Mouse (Mus musculus) urinary bladder, postnatal 4 days (tissue): ENCODE measurements around the gene Stx11.

ENCODE experiments used
- DNase-seq, 2 experiments: peaks; one replicate each; pipeline ENCODE4 v3.0.0; 2021 to 2022; ENCODE audit warnings: low spot score in 2 of 2

Gene Stx11

DNA sequence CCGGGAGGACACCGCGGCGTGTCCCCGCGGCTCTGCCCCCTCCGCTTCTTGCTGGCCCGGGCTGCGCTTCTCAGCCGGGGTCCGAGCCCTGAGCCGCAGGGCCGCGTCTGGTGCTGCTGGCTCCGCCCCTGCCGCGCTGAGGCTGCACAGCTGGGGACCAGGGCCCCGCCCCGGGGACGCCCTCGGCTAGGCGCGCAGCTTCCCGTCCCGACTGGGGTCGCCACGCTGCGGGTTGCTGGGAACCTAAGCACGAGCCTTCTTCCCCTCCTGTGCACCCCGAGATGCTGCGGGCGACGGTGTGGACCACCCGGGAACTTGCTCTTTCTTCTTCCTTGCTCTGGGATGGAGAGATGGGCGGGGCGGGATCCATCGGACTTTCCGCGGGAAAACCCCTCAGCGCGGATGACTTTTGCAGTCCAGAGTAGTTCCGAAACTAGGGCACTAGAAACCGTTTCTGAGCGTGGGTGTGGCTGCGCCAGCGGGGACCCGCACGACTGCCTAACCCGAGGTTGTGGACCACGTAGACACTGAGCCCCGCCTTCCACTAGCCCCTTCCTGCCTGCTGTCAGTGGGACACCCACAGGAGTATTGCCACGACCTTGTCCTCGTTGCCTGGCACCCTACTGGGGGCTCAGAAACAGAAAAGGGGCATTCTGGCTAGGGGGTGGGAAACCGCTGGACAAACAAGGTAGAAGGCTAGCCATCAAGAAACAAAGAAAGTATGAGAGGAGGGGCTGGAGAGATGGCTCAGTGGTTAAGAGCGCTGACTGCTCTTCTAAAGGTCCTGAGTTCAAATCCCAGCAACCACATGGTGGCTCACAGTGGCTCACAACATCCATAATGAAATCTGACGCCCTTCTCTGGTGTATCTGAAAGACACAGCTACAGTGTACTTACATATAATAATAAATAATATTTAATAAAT lies at the start of gene Stx11:
Stx11 (minus strand) TSS at position 148 of the 925 bp plus-strand sequence.
- DNase-seq, result peak; percentile 45 to 64

DNA sequence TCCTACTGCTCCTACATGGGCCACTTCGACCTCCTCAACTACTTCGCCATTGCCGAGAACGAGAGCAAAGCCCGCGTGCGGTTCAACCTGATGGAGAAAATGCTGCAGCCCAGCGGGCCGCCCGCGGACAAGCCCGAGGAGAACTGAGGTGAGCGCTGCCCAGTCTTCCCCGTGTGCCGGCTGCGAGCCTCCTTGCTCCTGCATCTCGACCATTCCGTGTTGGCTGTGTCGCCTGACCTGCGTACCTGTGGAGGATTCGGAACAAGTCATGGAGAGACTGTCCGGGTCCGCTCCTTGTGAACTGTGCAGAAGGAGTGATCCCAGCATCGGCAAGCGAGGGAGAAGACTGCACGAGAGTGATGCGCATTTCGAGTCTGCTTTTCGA lies 44.6 kb upstream of the Stx11 start:
- DNase-seq, result no peak

DNA sequence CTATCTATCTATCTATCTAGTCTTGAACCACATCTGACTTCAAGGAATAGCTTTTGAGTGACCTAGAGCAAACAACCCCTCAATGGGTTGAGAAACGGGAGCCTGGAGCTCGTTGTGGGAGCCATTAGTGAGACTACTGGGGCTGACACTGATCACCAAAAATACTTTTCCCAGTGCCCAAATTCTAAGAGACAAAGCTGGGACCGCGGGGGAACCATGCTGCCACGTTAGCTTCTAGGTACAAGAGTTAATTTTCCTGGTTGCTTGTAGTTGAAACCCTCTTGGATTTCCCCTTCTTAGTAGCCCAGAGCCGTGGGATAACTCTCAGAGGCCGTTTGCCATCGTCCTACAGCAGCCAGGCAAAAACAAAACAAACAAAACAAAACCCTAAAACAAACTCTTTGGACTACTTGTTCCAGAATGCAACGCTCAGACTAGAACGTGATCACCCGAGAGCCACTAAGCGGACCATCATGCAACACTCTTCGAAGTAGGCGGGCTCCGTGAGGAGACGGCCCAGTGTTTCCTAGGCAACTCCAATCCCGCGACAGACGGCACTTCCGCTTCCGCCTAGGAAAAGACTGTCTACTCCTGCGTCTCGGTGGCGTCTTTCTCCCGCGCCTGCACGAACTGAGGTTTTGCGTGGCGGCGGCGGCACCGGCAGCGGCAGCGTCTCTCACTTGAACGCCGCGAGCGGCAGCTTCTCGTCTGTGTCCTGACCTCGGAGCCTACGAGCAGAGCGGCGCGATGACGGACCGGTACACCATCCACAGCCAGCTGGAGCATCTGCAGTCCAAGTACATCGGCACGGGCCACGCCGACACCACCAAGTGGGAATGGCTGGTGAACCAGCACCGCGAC lies 44.0 kb upstream of the Stx11 start:
- DNase-seq, result peak; percentile 91 to 93

DNA sequence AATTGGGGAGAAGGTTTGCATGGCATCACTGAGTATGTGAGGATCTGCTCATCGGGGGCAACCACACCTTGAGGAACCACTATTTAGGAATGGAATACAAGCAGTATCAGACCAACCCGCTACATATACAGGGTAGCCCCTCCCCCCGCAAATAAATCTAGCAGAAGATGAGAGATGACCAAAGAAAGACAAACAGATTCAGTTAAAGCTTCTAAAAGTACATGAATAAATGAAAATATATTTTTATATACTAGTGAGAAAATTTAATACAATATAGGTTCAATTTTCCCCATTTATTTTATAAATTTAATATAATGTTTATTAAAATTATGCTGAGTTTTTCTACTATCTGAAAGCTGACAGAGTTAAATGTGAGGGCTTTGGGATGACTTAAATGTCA lies 40.9 kb upstream of the Stx11 start, which contains the start of gene Sf3b5:
Sf3b5 (plus strand) TSS at position 301 of the 400 bp plus-strand sequence.
- DNase-seq, result no peak

DNA sequence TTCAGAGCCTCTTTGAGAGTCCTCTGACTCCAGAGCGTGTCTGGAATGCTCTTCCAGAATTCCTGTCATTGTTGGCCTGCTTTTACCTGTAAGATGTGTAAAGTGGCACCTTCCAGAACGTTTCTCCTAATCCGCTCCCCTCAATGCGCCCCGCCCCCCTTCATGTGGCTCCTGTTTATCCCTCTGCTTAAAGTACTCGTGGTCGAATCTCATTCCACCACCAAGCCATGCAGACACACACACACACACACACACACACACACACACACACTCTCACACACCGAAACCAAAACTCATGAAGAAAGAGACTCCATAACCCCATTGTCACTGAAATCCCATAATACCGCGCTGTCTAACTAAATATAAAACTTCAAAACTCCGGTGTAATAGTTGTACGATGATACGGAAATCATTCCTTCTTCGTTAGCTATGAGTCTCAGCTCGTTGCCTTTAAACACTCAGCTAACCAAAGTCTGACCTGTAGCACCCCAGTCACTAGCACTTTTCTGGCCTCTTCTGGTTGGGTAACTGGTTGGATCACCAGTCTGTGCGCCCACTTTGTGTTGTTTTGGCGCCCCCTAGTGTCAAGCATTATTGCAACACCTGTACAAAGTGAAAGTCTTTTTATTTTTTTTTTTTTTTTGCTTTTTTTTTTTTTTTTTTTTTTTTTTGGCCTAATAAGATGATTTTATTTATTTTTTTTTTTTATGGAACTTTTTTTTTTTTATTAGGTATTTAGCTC lies 32.8 kb upstream of the Stx11 start:
- peak; percentile 64 to 88 for DNase-seq

DNA sequence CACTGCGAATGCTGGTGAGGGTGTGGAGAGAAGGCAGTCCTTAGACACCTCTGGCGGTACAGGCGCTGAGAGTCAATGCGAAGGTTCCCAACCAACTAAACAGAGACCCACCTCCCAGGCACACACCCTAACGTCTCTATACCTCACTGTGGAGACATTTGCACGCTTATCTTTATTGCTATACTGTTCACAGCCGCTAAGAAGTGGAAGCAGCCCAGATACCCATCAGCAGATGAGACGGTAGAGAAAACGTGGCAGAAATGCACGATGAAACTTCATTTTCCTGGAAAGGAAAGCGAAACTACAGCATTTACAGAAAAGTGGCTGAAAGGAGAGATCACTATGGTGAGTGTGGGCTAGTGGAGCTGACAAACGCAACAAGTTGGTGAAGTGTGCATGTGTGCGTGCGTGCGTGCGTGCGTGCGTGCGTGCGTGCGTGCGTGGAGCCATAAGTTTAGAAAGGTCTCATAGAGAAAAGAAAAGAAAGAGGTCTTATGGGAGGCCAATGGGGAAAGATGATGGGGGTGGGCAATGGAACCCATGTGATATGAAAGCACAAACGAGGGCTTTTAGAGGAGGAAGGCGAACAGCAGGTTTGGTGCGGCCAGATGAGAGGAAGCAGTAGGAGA lies 29.4 kb upstream of the Stx11 start:
- DNase-seq, result no peak

DNA sequence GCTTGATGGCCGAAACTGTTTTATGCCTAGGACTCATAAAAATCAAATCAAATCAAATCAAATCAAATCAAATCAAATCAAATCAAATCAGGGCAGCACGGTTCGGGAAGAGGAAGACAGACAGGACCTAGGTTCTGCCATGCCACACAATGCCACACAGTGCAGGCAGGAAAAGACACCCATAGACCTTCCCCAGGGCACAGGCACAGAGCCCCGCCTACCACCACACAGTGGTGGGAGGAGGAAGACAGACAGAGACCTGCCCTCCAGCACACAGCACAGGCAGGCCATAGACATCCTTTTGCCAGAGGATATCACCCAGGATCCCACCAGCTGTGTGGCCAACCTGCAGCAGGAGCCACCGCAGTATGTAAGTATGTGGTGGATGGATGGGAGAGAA lies 27.9 kb upstream of the Stx11 start:
- DNase-seq, result no peak

DNA sequence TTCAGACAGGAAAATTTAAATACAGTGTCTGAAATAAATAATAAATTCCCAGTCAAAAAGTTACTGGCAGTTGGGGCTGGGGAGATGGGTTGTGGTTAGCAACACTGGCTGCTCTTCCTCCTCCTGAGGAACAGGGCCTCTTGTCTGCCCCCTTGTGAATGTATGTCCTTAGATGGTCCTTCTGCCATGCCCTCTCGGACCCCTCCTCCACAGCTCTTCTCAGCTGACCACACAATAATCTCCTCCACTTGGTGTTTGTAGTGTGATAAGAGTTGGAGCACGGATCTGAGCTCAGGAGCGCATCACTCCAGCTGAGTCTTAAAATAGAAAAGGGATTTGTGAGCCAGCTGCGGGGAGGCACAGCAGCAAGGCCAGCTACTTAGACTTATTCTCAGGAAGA lies 22.8 kb upstream of the Stx11 start:
- DNase-seq, result no peak

DNA sequence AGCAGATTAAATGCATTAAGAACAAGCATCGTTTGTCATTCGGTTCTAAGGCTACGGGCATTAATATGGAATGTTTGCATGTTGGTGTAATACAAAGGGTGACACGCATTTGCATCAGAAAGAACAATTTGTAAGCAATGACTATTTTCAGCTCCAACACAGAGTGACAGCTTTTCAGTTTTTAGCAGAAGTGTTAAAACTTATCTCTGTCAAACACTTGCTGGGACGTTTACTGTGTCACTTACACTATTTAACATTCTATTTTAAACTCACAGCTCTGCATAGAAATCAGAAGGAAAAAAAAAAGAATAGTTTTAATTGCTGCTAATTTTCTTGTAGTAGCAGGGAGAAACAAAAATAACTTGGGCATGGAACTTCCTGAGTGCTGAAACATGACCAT lies 22.4 kb upstream of the Stx11 start:
- no peak for DNase-seq

DNA sequence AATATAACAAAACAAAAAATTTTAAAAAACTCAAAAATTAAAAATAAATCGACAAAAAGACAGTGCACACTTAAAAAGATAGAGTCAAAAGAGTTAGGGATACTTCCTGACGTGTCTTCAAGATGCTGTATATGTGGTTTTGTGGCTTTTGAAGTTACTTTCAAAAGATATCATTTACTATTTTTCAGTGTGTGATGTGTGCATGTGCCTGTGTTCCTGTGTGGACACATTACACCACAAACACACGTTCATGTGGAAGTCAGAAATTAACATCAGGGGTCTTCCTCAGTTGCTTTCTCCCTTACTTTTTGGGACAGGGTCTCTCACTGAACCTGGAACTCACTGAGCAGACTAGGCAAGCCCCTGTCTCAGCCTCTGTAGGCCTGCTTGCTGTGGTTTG lies 20.9 kb upstream of the Stx11 start:
- no peak for DNase-seq

DNA sequence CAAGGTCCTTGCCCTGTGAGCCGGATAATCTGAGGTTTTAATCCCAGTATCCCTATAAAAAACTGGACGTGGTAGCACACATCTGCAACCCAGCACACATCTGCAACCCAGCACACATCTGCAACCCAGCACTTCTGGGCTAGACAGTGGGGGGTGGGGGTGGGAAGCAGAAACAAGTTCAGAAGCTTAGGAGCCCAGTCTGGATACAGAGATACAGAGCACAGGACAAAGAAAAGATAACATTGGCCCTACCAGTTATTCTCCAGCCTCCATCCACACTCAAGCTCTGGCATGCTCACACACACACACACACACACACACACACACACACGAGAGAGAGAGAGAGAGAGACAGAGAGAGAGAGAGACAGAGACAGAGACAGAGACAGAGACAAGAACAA lies 19.4 kb upstream of the Stx11 start:
- DNase-seq, result no peak

DNA sequence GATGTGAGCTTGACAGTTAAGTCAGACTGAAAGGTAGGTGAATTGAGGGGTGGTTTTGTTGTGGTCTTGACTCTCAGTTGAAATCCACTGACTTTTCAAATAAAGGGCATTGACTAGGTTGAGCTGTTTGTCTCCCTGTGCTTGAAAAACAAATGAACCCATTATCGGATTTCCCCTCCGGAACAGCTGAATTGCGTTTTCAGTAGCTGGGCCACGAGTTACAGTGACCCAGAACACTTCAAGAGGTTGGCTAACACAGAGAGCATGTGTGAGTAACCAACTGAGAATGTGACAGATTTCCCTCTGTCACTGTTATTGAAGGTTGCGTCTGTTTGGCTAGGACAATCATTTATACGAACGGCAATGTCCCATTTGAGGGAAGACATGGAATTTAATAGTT lies 17.0 kb upstream of the Stx11 start:
- no peak for DNase-seq

DNA sequence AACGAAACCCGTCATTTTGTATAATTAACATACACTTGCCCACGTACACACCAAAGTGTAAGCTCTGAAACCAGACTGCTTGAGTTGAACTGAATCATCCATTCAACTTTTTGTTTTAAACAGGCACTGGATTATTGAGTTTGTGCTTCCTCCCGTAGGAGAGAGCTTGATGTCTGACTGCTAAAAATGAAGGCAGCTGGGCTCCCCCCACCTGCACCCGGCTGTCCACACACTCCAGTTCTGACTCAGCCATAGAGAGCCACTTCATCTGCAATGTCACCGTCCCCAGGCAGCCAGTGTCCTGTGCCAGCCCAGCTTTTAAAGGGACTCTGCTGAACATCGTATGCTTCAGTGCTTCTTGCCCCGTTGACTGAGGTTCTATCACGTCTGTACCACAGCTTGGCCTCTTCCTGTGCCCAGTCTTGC lies 13.7 kb upstream of the Stx11 start:
- DNase-seq, result no peak

DNA sequence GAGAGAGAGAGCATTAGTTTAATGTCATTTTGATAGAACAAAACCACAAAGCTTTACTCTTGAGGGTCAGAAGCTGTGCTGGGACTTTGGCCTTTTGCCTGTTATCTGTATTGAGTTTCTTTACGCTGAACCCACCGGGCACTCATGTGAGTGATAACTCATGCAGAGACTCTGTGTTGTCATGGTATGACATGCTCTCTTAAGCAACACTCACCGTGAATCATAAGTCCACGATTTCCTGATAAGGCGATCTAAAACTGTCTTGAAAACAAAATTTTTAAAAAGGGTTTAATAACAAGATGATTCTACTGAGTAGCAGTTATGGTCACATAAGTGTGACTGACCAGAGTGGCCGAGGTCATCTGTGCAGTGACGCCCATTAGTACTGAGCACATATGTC lies 12.5 kb upstream of the Stx11 start:
- DNase-seq, result no peak

DNA sequence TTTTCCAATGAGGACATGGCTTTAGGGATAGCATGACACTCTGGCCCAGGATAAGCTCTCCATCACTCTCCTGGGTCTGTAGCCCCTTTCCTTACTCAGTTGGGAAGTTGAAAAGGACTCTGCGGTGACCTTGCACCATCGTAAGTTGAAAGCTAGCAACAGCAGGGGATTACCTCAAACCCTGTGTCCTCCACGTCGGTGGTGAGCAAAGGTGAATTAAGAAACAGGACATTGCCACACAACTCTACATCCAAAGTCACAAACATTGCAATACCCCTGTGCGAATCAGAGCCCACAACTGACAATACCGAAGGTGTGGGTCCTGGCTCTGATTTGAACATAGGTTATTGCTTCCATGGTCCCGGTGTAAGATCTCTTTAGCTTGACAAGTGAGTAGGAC lies 11.9 kb upstream of the Stx11 start:
- DNase-seq, result no peak

DNA sequence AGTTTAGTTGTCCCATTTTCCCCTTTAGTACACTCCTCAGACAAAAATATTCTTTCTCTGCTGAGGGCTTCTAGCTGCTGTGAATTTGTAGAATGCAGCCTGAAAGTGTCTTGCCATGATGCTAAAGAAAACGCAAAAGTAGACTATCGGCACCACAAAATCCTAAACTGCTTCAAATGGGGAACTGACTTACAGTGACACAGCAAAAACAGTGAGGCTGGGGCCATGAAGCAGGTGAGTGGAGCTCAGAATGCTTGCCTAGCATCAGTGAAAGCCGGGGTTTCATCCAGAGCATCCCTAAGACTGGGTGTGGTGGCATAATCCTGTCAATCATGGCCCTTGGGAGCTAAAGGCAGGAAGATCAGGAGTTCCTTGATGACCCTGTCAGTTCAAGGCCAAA lies 11.4 kb upstream of the Stx11 start:
- DNase-seq, result no peak

DNA sequence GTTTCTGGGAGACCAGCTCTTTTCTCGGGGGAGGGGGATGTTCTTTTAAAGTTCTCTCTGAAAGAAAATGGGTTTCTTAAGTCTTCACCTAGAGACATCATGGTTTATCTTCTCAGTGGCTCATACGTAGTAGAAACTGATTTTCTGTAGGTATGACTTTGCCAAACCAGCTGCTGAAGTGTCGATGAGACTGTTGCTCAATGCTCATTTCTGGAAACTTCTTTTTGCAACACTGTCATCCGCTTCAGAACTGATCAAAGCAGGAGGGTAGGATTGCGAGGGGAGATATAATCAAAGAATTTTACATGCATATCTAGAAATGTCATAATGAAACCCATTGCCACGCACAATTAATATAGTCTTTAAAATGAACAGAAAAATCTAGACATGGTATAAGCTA lies 10.5 kb upstream of the Stx11 start:
- no peak for DNase-seq

DNA sequence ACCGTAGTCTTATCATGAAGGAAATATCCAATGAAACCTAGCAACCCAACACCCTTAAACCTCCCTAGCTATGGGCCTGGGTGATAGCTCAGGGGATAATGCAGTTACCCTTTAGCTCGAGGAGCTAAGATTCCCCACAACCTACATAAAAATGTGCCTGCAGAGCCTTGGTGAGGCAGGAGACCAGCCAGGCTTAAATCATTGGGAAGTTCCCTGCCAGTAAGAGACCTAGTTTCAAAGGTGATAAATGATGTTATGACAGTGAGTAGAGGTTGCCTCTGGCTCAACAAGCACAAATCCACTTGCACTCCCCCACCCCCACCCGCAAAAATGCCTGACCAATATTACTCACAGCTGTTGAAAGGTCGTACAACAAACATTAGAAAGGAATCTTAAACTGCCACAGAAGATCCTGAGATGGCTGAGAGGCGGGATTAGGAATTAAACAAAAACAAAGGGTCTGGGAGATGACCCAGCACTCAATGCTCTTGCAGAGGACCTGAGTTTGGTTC lies 1.6 kb upstream of the Stx11 start:
- no peak for DNase-seq

DNA sequence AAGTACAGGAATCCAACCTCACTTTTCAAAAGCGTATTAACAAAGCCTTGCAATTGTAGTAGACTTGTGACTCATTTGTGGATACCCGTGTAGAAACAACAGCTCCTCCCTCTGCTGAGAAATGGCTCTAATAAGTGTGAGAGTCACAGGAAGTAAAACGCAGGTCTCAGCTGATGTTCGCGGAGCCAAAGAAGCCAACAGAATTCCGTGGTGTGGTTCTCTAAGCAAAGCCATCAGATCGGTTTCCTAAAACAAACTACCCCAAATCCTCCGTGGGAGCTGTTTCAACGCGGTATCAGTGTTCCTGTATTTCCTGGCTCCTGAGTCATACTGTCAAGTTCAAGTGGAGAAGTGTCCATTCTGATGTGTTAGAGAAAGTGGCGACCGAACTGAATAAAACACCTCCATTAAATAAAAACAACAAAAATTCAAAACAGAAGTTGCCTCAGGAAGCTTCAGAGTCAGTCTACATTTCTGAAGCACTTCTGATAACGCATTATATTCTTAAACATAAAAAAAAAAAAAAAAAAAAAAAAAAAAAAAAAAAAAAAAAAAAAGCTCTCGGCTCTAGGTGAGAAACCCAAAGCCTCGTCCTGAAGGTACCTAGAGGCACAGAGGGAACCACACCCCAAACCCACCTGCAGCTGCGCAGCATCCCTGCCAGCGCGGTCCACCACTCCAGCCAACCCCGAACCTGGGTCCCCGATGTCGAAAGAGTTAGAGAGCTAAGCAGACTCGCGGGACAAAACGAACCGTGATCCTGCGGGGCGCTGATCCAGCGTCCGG lies 543 bp downstream of the Stx11 start:
- peak in 1 of 2 experiments; percentile 26 for DNase-seq

DNA sequence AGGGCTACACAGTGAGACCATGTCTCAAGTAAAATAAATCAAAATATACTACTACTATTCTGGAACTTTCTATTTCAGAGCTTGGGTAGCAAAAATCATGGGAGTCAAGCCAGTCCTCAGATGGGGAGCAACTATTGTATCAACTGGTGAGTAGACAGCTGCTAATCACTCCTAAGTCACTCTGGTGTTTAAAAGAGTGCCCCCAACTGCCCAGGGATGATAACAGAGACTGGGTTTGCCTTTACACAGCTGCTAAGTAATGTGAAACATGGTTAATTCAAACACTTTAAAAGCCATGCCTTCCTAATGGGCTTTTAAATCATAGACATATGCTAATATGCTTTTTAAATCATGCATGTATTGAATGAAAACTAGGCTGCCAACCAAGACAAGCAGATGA lies 1.9 kb downstream of the Stx11 start:
- no peak for DNase-seq

DNA sequence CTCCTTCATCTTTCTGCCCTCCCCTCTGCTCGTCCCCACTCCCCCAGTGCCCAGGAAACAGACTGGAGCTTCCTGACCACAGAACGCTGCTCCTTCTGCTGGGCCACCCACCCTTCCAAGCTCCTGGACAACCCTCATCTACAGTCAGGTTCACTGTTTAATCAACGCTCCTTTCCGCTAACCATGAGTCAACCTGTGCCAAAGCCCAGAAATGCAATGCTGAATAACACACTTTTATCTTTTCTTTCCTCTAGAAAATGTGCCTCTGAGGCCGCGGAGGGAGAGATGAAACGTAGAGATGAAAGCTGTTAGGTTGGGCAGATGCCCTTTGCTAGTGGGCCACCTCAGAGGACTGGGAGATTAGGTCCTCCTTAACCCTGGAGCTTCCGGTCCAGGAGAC lies 2.6 kb downstream of the Stx11 start:
- DNase-seq, result no peak
